Mouse (Mus musculus) limb, embryonic 10.5 days (tissue): ENCODE measurements around the gene Chst3. TPM values are rescaled to one million over a fixed set of nuclear protein-coding genes. Genes with fewer than 3 reads are reported as not detected.

Experiments
- DNase-seq: peaks from one replicate; pipeline ENCODE4 v3.0.0-alpha.2; 2017; ENCODE audit warnings: low spot score
- H3K27ac ChIP-seq: fragments of 300-500 bp; sonication (generic); 2 replicates; pipeline ENCODE4 v1.5.1; 2016; ENCODE audit warnings: mild to moderate bottlenecking
- H3K27me3 ChIP-seq: fragments of 300-500 bp; sonication (generic); 2 replicates; pipeline ENCODE4 v1.6.1; 2016; ENCODE audit warnings: low read depth, mild to moderate bottlenecking; ENCODE audit not compliant: poor library complexity, severe bottlenecking
- H3K36me3 ChIP-seq: fragments of 300-500 bp; sonication (generic); 2 replicates; pipeline ENCODE4 v1.6.1; 2016; ENCODE audit warnings: mild to moderate bottlenecking, moderate library complexity
- H3K4me1 ChIP-seq: fragments of 300-500 bp; sonication (generic); 2 replicates; pipeline ENCODE4 v1.6.1; 2016
- H3K4me3 ChIP-seq: fragments of 300-500 bp; sonication (generic); 2 replicates; pipeline ENCODE4 v1.5.1; 2016; ENCODE audit warnings: mild to moderate bottlenecking, moderate library complexity
- H3K9me3 ChIP-seq: fragments of 300-500 bp; sonication (generic); replicated peaks from 2 replicates; pipeline ENCODE4 v1.6.1; 2016; ENCODE audit warnings: mild to moderate bottlenecking
- WGBS: fragments of 180-500 bp; shearing (Covaris S2); methylation state at CpG from one replicate; pipeline ENCODE4 v1.1.7; 2016; 5-methylcytosine and 5-hydroxymethylcytosine counted together
- polyA plus RNA-seq: library from polyadenylated mRNA; unstranded; fragments of >200 nt; fragmentation: Nextera tagmentation; extraction: Ambion mirVana; gene quantifications from 2 replicates; pipeline ENCODE4 v1.2.1, GENCODE M21; 2016

Chst3 gene
- polyA plus RNA-seq, 1 experiment from 2014 or later, result 2.0 TPM

GRCm38 (mm10) chr10:60207166-60207705 is 11.8 kb downstream of the Chst3 start:
- no peak overlapping the region for H3K4me3 ChIP-seq
- 85% methylated on average over 8 of the region's 8 CpGs for WGBS
- no peak for DNase-seq
- H3K36me3 ChIP-seq, result no peaks in the 10 kb centered on the region
- H3K9me3 ChIP-seq, result no peaks in the 10 kb centered on the region
- peak overlapping the region; percentile 30; the same call in 1 of the 2 replicates for H3K27ac ChIP-seq
- H3K4me1 ChIP-seq, result peaks cover 25% of the 10 kb centered on the region
- no peaks in the 10 kb centered on the region for H3K27me3 ChIP-seq

DNA sequence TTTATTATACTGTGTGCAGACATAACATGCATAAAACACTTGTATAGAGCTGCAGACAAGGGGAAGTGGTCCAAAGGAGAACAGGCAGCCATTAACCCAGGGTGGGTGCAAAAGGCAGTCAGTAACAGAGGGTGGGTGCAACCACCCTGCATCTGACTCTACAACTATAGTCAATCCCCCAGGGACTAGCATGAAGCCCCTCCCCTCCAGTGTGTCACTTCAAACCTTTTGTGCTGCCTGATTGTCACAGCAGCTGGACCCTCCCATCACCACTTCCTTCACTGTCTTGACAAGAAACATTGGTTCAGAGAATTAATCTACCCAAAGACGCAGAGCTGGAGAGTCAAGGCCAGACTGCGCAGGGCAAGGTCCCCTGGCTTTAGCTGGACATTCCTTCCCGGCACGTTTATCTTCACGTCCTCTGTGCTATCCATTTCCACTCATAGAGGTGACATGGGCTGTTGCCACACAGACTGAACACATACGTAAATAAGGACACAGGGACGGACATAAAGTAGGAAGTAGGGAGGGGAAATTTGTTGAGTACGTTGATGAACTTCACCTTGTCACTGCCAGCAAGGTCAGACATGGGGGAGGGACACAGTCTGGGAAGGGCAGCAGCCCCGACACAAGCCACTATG is 13.3 kb downstream of the Chst3 start:
- Histone ChIP-seq H3K4me3 (no peak overlapping the region), H3K9me3 (no peaks in the 10 kb centered on the region), H3K36me3 (no peaks in the 10 kb centered on the region), H3K4me1 (peaks cover 25% of the 10 kb centered on the region), H3K27ac (no peak overlapping the region; the same call in 1 of the 2 replicates), H3K27me3 (no peaks in the 10 kb centered on the region)
- 81% methylated on average over 9 of the region's 9 CpGs for WGBS
- no peak for DNase-seq

DNA sequence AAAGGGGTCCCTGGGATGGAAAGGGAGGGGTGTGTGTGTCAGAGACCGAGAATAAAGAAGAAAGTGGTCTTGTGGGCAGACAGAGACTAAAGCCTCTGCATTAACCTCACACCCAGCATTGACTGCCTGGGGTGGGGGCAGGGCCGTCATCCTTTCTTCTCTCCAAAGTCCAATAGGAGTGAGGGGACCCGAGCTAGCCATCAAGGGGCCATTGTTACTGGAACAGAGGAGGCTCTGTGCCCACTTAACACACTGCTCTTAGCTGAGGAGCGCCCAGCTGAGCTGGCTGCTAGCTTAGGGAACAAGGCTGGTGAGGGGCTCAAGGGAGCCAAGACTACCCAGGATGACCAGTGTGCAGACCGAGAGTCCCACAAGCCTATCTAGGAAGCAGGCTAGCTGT is 16.3 kb downstream of the Chst3 start:
- no peaks in the 10 kb centered on the region for H3K9me3 ChIP-seq
- H3K4me3 ChIP-seq, result no peak overlapping the region
- no peaks in the 10 kb centered on the region for H3K36me3 ChIP-seq
- peaks cover 16% of the 10 kb centered on the region for H3K4me1 ChIP-seq
- peak overlapping the region; percentile 51; the same call in 1 of the 2 replicates for H3K27ac ChIP-seq
- no peaks in the 10 kb centered on the region for H3K27me3 ChIP-seq
- DNase-seq, result no peak
- whole genome bisulfite sequencing, result 39% methylated on average over 5 of the region's 5 CpGs

GRCm38 (mm10) chr10:60200996-60201395 is 18.1 kb downstream of the Chst3 start:
- 81% methylated on average over 6 of the region's 6 CpGs for WGBS
- Histone ChIP-seq H3K27me3 (no peaks in the 10 kb centered on the region), H3K4me3 (no peak overlapping the region), H3K27ac (no peak overlapping the region), H3K36me3 (no peaks in the 10 kb centered on the region), H3K9me3 (no peaks in the 10 kb centered on the region), H3K4me1 (peaks cover 16% of the 10 kb centered on the region)
- no peak for DNase-seq

DNA sequence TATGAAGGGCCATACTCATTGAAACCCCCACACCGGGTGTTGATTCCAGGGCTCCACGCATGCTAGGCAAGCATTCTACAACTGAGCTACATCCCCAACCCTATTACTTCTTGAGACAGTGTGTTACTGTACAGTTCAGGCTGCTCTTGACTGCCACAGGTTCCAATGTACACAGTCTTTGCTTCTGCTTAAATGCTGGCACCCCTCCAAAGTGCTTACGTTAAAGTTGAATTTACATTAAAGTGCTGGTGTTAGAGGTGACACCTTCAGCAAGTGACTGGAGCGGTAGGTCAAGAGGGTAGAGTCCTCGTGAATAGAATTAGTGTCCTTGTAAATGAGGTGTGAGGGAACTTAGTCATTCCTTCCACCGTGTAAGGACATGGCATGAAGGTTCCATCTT is 19.7 kb downstream of the Chst3 start:
- no peak for DNase-seq
- 76% methylated on average over 6 of the region's 6 CpGs for WGBS
- Histone ChIP-seq H3K4me3 (no peak overlapping the region), H3K27ac (no peak overlapping the region), H3K9me3 (no peaks in the 10 kb centered on the region), H3K36me3 (no peaks in the 10 kb centered on the region), H3K27me3 (no peaks in the 10 kb centered on the region), H3K4me1 (peaks cover 23% of the 10 kb centered on the region)

GRCm38 (mm10) chr10:60197406-60197821 is 21.6 kb downstream of the Chst3 start:
- Histone ChIP-seq H3K4me1 (peaks cover 25% of the 10 kb centered on the region), H3K4me3 (no peak overlapping the region), H3K9me3 (no peaks in the 10 kb centered on the region), H3K27me3 (peaks cover 13% of the 10 kb centered on the region), H3K27ac (no peak overlapping the region), H3K36me3 (no peaks in the 10 kb centered on the region)
- 89% methylated on average over 10 of the region's 10 CpGs for WGBS
- no peak for DNase-seq

- no peak overlapping the region for H3K27ac ChIP-seq
- H3K36me3 ChIP-seq, result no peaks in the 10 kb centered on the region
- H3K27me3 ChIP-seq, result peaks cover 16% of the 10 kb centered on the region
- WGBS, result 71% methylated on average over 5 of the region's 5 CpGs
- peaks cover 25% of the 10 kb centered on the region for H3K4me1 ChIP-seq
- no peak overlapping the region for H3K4me3 ChIP-seq
- DNase-seq, result no peak
- no peaks in the 10 kb centered on the region for H3K9me3 ChIP-seq
Observed at GRCm38 (mm10) chr10:60196971-60197370, 22.1 kb downstream of the Chst3 start.

DNA sequence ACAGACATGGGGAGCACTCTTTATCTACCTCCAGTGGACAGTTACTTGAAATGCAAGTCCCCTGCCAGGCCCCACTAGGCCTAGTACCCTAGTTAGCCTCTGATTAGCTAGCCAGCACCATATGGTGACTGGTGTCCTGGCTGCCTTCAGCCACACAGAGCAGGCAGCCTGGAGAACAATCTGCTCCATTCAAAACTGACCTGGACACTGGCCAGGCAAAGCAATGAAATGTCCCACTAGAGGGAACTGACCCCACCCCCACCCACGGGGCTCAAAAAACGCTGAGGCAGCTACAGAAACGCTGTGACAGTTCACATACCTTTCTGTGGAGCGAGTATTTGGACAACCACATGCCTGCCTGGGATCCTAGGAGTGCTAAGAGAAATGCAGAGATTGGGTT is 24.0 kb downstream of the Chst3 start:
- H3K4me1 ChIP-seq, result peaks cover 35% of the 10 kb centered on the region
- WGBS, result 53% methylated on average over 4 of the region's 4 CpGs
- no peak for DNase-seq
- H3K36me3 ChIP-seq, result no peaks in the 10 kb centered on the region
- no peaks in the 10 kb centered on the region for H3K9me3 ChIP-seq
- H3K27me3 ChIP-seq, result peaks cover 23% of the 10 kb centered on the region
- peak overlapping the region; percentile 73; the same call in 1 of the 2 replicates for H3K27ac ChIP-seq
- H3K4me3 ChIP-seq, result no peak overlapping the region

DNA sequence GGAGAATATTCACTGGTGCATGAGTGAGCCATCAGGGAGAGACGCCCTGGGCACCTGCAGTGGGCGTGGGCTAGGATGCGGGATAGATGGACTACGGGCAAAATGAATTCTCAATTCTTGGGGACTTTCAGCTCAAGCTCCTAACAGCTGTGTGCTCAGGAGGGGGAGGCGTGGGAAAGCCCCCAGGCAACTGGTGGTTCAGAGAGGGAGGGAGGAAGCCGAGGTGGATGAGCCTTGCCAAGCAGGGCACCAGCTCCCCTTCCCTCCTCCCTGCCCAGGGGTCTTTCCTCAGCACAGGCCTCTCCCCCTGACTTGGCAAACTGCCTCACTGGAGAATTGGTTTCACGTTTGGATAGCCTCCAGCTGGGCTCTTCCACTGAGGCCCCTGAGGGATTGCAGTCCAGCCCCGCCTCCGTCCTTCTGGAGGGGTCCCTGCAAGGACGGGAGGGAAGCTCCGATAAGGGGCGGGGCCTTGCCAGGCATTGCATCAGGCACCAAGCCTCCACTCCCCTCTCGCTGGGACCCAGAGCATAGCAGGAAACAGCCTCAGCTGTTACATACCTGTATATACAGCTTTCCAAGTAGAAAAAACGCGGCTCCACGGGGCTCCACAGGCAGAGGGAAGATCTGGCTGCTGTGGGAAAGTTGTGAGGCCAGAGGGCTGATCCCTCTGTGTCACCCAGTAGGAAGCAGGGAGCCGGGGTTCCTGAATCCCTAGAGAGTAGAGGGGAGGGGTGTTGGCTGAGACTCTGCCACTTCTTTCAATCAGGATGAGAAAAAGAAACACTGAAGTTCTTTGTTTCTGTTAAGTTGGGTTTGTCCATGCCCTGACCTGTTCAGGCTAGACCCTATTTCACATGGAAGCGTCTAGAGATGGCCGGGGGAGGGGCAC is 25.3 kb downstream of the Chst3 start:
- H3K36me3 ChIP-seq, result no peaks in the 10 kb centered on the region
- peak overlapping the region; percentile 73 for H3K27ac ChIP-seq
- WGBS, result 12% methylated on average over 19 of the region's 19 CpGs
- H3K27me3 ChIP-seq, result peaks cover 23% of the 10 kb centered on the region
- DNase-seq, result peak; percentile 56
- peak overlapping the region; percentile 35 for H3K4me3 ChIP-seq
- H3K4me1 ChIP-seq, result peaks cover 38% of the 10 kb centered on the region
- no peaks in the 10 kb centered on the region for H3K9me3 ChIP-seq

GRCm38 (mm10) chr10:60191796-60192195 is 27.3 kb downstream of the Chst3 start:
- H3K27me3 ChIP-seq, result peaks cover 27% of the 10 kb centered on the region
- under 1% methylated on average over 17 of the region's 17 CpGs for WGBS
- H3K4me3 ChIP-seq, result peak overlapping the region; percentile 46
- no peak overlapping the region for H3K27ac ChIP-seq
- H3K9me3 ChIP-seq, result no peaks in the 10 kb centered on the region
- H3K4me1 ChIP-seq, result peaks cover 38% of the 10 kb centered on the region
- H3K36me3 ChIP-seq, result no peaks in the 10 kb centered on the region; the same call in 1 of the 2 replicates
- peak; percentile 85 for DNase-seq

- peaks cover 20% of the 10 kb centered on the region for H3K36me3 ChIP-seq
- DNase-seq, result no peak
- peaks cover 43% of the 10 kb centered on the region for H3K27me3 ChIP-seq
- 85% methylated on average over 6 of the region's 6 CpGs for WGBS
- H3K4me3 ChIP-seq, result no peak overlapping the region
- H3K27ac ChIP-seq, result no peak overlapping the region
- H3K4me1 ChIP-seq, result peaks cover 31% of the 10 kb centered on the region
- no peaks in the 10 kb centered on the region for H3K9me3 ChIP-seq
Observed at GRCm38 (mm10) chr10:60189534-60190186, 29.4 kb downstream of the Chst3 start.

DNA sequence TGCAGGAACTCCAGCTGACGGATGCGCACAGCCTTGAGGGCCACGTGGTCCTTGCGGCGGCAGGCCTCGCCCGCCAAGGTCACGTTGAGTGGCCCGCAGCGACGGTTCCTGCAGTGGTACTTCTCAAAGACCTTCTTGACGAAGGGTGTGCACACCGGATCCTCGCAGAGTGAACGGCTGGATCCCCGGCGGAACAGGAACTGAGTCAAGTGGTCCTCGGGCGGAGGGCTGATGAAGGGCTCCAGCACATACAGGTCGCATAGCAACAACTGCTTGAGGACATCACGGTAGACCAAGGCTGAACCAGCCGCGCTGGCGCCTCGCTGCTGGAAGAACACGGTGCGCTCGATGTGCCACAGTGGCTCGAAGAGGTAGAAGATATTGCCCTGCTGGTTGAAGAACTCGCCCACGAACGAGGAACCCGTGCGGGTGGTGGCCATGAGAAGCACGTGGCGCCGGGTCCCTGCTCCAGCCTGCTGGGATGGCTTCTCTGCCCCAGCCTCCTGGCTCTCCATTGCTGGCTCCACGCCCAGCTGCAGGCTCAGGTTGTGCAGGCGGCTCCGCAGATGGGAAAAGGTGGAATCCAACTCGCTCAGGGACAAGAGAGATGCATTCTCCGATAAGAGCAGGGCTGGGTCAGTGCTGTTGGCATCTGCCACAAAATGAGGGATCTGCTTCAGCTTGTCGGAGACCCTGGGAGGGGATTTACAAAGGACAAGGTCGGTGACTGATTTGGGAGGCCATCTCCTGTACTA is 32.7 kb downstream of the Chst3 start:
- WGBS, result 81% methylated on average over 44 of the region's 44 CpGs
- H3K27ac ChIP-seq, result no peak overlapping the region
- H3K4me3 ChIP-seq, result no peak overlapping the region
- peaks cover 7% of the 10 kb centered on the region for H3K4me1 ChIP-seq
- peaks cover 20% of the 10 kb centered on the region for H3K36me3 ChIP-seq
- DNase-seq, result no peak
- H3K27me3 ChIP-seq, result peaks cover 27% of the 10 kb centered on the region
- no peaks in the 10 kb centered on the region for H3K9me3 ChIP-seq
